Mouse (Mus musculus) forebrain, embryonic 16.5 days (tissue): ENCODE results near the gene Gins1. TPM values are rescaled to one million over a fixed set of nuclear protein-coding genes. Genes with fewer than 3 reads are reported as not detected.

Experiments used
- ATAC-seq: fragments of 200-750 bp; cut with Nextera tagmentation; 2 replicates; pipeline ENCODE4 v1.8.0; 2017; ENCODE audit warnings: mild to moderate bottlenecking, moderate library complexity
- H3K27ac ChIP-seq: fragments of 300-500 bp; sonication (generic); 2 replicates; pipeline ENCODE4 v1.5.1; 2014; ENCODE audit warnings: low read length, control low read depth
- H3K27me3 ChIP-seq: fragments of 300-500 bp; sonication (generic); replicated peaks from 2 replicates; pipeline ENCODE4 v1.6.1; 2014; ENCODE audit warnings: low read length; ENCODE audit not compliant: control insufficient read depth, insufficient read depth
- H3K36me3 ChIP-seq: fragments of 300-500 bp; sonication (generic); 2 replicates; pipeline ENCODE4 v1.6.1; 2014; ENCODE audit not compliant: control insufficient read depth, insufficient read depth
- H3K4me1 ChIP-seq: fragments of 300-500 bp; sonication (generic); replicated peaks from 2 replicates; pipeline ENCODE4 v1.6.1; 2014; ENCODE audit warnings: low read length; ENCODE audit not compliant: control insufficient read depth, insufficient read depth
- H3K4me2 ChIP-seq: fragments of 300-500 bp; sonication (generic); 2 replicates; pipeline ENCODE4 v1.6.1; 2014; ENCODE audit warnings: mild to moderate bottlenecking, low read length, control low read depth
- H3K4me3 ChIP-seq: fragments of 300-500 bp; sonication (generic); replicated peaks from 2 replicates; pipeline ENCODE4 v1.5.1; 2014; ENCODE audit warnings: mild to moderate bottlenecking, low read length, control low read depth
- H3K9ac ChIP-seq: fragments of 300-500 bp; sonication (generic); replicated peaks from 2 replicates; pipeline ENCODE4 v1.6.1; 2014; ENCODE audit warnings: low read depth, low read length, control low read depth
- H3K9me3 ChIP-seq: fragments of 300-500 bp; sonication (generic); 2 replicates; pipeline ENCODE4 v1.6.1; 2016; ENCODE audit warnings: low read length; ENCODE audit not compliant: control insufficient read depth
- WGBS: fragments of 180-500 bp; shearing (Covaris S2); extraction: QIAGEN DNeasy Blood & Tissue Kit; methylation state at CpG from one replicate; pipeline ENCODE4 v1.1.7; 2014; 5-methylcytosine and 5-hydroxymethylcytosine counted together
- polyA plus RNA-seq: library from polyadenylated mRNA; unstranded; fragments of >200 nt; fragmentation: Nextera tagmentation; extraction: Ambion mirVana; gene quantifications from 2 replicates; pipeline ENCODE4 v1.2.1, GENCODE M21; 2015

Gins1 gene
- polyA plus RNA-seq, 1 experiment from 2014 or later = 24.2 TPM

DNA sequence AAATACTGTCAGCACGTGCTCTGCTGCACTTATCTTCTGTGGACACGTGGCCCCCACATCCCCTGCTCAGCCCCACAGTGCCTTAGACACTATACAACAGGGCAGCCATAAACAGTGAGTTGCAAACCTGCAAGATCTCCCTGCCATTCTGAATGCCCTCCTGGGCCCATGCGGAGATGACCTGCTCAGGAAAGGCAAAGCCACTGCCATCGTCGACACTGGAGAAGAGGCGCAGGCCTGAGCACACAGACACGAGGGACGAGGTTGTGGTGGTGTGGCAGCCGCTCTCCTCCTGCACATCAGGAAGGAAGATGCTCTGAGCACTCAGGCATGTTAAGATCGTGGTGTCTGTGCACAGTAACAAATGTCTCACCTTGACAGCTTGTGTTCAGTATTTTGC, 60.8 kb downstream of the Gins1 start:
- no peak overlapping the region for H3K4me2 ChIP-seq

DNA sequence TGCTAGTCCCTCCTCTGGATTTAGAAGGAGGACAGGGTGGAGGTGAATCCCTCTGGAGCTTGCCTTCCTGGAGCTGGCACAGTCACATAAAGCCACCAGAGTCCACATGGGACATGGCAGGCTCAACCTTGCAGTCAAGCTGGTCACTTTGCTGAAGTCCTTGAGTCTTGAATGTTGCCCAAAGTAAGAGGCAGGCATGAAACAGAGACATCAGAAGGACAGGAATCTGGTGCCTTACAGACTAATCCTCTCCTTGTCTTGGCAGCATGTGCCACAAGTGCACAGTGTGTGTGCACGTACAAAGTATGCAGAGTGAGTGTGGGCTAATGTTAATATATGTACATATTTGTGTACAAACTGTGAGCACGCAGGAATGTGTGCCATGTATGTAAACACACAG, 62.3 kb downstream of the Gins1 start:
- 93% methylated on average over 2 of the region's 2 CpGs for WGBS
- H3K36me3 ChIP-seq = no peaks in the 10 kb centered on the region

More for the DNA sequence above, 60.8 kb downstream of the Gins1 start:
- Histone ChIP-seq H3K4me1 (no peaks in the 10 kb centered on the region), H3K4me3 (no peak overlapping the region), H3K36me3 (no peaks in the 10 kb centered on the region), H3K27me3 (no peaks in the 10 kb centered on the region), H3K27ac (no peak overlapping the region), H3K9ac (no peak overlapping the region), H3K9me3 (no peaks in the 10 kb centered on the region)
- ATAC-seq = no peak
- 93% methylated on average over 10 of the region's 10 CpGs for WGBS

DNA sequence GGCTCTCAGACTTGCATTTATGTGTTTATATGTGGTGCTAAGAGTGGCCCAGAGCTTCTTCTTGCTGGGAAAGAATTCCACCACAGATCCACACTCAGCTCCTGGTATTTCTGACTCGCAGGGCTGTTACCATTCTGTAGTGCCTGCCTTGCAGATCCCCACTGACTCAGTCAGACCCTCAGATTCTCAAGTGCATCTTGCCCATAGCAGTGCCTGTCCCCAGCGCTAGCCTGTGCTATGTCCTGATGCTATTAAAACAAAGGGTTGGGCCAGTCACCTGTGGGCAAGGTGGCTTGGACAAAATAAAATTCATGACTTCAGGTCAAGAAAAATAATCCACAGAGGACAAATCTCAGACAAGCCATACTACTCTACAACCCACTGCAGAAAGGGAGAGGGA, 64.0 kb downstream of the Gins1 start:
- Histone ChIP-seq H3K4me3 (no peak overlapping the region), H3K9ac (no peak overlapping the region), H3K36me3 (peaks cover 3% of the 10 kb centered on the region; the same call in 1 of the 2 replicates), H3K4me2 (no peak overlapping the region), H3K27me3 (no peaks in the 10 kb centered on the region), H3K4me1 (no peaks in the 10 kb centered on the region), H3K27ac (no peak overlapping the region), H3K9me3 (no peaks in the 10 kb centered on the region)
- no peak for ATAC-seq
- WGBS = 98% methylated on average over 2 of the region's 2 CpGs

More for the DNA sequence above, 62.3 kb downstream of the Gins1 start:
- H3K27me3 ChIP-seq = no peaks in the 10 kb centered on the region
- H3K9me3 ChIP-seq = no peaks in the 10 kb centered on the region
- no peak overlapping the region for H3K27ac ChIP-seq
- H3K4me3 ChIP-seq = no peak overlapping the region
- ATAC-seq = no peak
- H3K4me1 ChIP-seq = no peaks in the 10 kb centered on the region
- H3K9ac ChIP-seq = no peak overlapping the region
- no peak overlapping the region for H3K4me2 ChIP-seq

DNA sequence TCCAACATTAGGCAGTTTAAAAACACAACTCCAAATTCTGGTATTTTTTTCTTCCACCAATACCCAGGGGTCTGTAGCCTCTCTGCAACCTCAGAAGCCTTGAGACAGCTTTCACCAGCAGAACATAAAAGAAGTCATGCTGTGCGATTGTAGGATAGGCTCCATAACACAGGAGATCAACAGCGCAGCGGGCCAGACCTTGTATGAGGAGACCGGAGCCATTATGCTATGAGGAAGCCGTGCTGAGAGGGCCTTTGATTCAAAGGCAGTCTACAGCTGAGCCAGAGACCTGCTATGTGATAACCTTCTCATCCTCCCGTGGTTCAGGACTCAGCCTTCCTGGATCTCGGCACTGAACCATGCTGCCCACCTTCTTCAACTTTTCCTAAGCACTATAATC, 66.7 kb downstream of the Gins1 start:
- Histone ChIP-seq H3K4me2 (no peak overlapping the region), H3K9ac (no peak overlapping the region), H3K4me1 (no peaks in the 10 kb centered on the region), H3K36me3 (peaks cover 9% of the 10 kb centered on the region), H3K4me3 (no peak overlapping the region), H3K9me3 (no peaks in the 10 kb centered on the region), H3K27me3 (no peaks in the 10 kb centered on the region), H3K27ac (no peak overlapping the region)
- WGBS = 57% methylated on average over 7 of the region's 7 CpGs
- no peak for ATAC-seq

DNA sequence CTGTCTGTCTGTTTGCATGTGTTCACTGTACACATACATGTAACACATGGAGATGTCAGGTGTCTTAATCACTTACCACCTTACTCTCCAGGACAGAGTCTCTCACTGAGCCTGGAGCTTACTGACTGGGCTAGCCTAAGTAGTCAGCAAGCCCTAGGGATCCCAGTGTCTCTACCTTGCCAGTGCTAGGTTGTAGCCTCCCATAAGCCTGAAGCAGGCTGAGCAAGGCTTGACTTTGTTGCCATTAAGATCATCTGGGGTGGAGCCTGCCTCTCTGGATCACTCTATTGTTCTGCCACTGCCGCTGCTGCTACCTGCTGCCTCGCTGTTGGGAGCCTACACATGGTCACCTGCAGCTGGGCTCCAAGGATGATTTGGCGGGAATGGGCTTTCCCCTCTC, 67.5 kb downstream of the Gins1 start:
- Histone ChIP-seq H3K4me1 (no peaks in the 10 kb centered on the region), H3K27me3 (no peaks in the 10 kb centered on the region), H3K4me2 (no peak overlapping the region), H3K4me3 (no peak overlapping the region), H3K9me3 (no peaks in the 10 kb centered on the region), H3K36me3 (peaks cover 9% of the 10 kb centered on the region), H3K9ac (no peak overlapping the region), H3K27ac (no peak overlapping the region)
- WGBS = 87% methylated on average over 3 of the region's 3 CpGs
- ATAC-seq = no peak

DNA sequence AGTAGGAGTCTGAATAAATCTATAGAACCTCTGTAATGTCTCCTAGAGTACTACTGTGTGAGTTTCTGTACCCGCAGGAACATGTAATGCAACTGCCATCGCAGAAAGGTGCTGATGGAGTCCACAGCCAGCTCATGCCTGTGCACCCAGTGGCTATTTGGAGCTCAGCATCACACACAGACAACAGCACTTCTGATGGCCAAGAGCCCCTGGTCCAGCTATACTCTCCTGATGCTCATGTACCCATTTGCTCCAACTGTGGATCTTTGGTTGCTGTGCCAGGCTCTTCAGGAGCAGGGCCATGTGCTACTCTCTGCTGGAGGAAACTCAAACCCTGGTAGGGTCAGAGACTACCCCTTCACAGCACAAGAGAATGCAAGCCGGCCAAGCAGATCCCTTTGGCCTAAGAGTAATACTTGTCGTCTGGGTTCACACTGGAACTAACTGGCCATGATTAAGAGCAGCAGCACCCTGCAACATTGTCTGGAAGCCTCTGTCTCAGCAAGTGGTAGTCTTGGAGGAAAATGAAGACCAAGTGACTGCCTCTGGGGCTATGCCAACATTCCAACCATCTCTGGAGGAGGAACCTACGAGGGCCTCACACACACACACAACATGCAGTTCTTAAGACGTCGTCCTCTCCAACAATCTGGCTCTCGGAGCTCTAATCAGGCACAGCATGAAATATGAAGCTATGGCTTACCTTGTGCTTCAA, 68.4 kb downstream of the Gins1 start:
- no peak overlapping the region for H3K9ac ChIP-seq
- H3K27ac ChIP-seq = no peak overlapping the region
- no peaks in the 10 kb centered on the region for H3K9me3 ChIP-seq
- H3K4me3 ChIP-seq = no peak overlapping the region
- 95% methylated on average over 8 of the region's 8 CpGs for WGBS
- no peaks in the 10 kb centered on the region for H3K4me1 ChIP-seq
- H3K36me3 ChIP-seq = peaks cover 9% of the 10 kb centered on the region
- H3K4me2 ChIP-seq = no peak overlapping the region
- H3K27me3 ChIP-seq = no peaks in the 10 kb centered on the region
- no peak for ATAC-seq

DNA sequence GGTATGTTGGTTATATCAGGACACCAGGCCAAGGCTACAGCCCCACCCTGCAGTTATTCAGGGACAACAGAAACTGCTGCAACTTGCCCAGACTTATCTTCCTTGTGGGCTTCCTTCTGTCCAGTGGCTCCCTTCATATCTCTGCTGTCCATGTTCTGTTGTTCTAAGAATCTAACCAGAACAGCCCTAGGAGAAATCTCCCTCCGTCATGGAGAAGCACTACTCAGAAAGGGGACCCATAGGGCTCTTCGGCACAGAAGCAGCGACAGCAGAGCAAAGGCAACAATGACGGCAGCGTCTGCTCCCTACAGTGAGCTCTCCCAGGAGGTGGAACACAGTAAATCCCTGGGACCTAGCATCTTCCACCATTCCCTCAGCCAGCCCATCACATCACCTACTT, 71.7 kb downstream of the Gins1 start:
- 89% methylated on average over 5 of the region's 5 CpGs for WGBS
- Histone ChIP-seq H3K4me2 (no peak overlapping the region), H3K27me3 (no peaks in the 10 kb centered on the region), H3K9me3 (no peaks in the 10 kb centered on the region), H3K9ac (no peak overlapping the region), H3K4me1 (no peaks in the 10 kb centered on the region), H3K4me3 (no peak overlapping the region), H3K36me3 (peaks cover 9% of the 10 kb centered on the region), H3K27ac (no peak overlapping the region)
- no peak for ATAC-seq

DNA sequence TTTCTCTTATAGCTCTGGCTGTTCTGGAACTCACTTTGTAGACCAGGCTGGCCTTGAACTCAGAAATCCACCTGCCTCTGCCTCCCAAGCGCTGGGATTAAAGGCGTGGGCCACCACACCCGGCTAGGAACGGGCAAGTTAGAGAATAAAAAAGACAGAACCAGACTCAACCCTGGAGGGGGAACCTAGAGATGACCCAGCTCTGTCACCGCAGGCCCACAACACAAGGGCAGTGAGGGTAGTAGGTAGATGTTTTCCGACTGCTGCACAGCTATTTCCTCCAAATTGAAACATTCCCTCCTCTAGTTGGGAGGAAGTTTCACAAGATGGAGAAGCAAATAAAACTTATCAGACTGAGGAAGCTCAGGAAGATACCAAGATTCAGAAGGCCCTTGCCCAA, 72.5 kb downstream of the Gins1 start:
- Histone ChIP-seq H3K27me3 (no peaks in the 10 kb centered on the region), H3K4me3 (no peak overlapping the region), H3K9me3 (no peaks in the 10 kb centered on the region), H3K27ac (no peak overlapping the region), H3K9ac (no peak overlapping the region), H3K36me3 (peaks cover 9% of the 10 kb centered on the region), H3K4me2 (no peak overlapping the region), H3K4me1 (no peaks in the 10 kb centered on the region)
- ATAC-seq = no peak
- 100% methylated on average over 6 of the region's 6 CpGs for WGBS

DNA sequence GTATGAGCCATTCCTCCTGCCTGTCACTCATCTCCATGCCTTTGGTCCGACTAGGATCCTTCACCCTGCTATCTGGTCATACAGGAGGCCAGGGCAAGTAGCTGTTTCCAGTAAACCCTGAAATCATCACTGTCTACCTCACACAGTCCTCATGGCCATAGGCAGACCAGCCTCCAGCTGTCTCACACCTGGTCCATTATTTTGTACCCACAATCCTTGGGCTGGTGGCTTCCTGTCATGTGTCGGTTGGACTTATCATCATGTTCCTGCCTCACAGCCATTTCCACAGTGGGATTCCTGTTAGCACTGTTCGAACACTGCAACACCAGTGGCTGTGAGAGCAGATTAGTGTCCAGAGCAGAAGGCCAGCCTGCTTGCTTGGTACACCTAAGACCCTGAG, 73.6 kb downstream of the Gins1 start:
- H3K27ac ChIP-seq = no peak overlapping the region
- H3K27me3 ChIP-seq = no peaks in the 10 kb centered on the region
- peaks cover 6% of the 10 kb centered on the region for H3K36me3 ChIP-seq
- no peak overlapping the region for H3K4me2 ChIP-seq
- ATAC-seq = no peak
- H3K4me1 ChIP-seq = no peaks in the 10 kb centered on the region
- H3K9me3 ChIP-seq = no peaks in the 10 kb centered on the region
- no peak overlapping the region for H3K9ac ChIP-seq
- H3K4me3 ChIP-seq = no peak overlapping the region
- WGBS = 92% methylated on average over 3 of the region's 3 CpGs
